Mouse (Mus musculus) heart, adult 2 months (tissue): ENCODE measurements around the gene Rab19. TPM values are rescaled to one million over a fixed set of nuclear protein-coding genes. Genes with fewer than 3 reads are reported as not detected.

Experiments
- DNase-seq, 2 experiments: peaks; one replicate each; pipeline ENCODE4 v3.0.0; 2021
- H3K27ac ChIP-seq: fragments of 200-600 bp; 2 replicates; pipeline ENCODE4 v1.8.1; 2022
- H3K27me3 ChIP-seq: fragments of 200-500 bp; 2 replicates; pipeline ENCODE4 v1.6.1; 2012; ENCODE audit warnings: mild to moderate bottlenecking, low read length, inconsistent platforms, mixed read lengths; ENCODE audit not compliant: control insufficient read depth, insufficient read depth
- H3K36me3 ChIP-seq: fragments of 200-500 bp; 2 replicates; pipeline ENCODE4 v1.6.1; 2012; ENCODE audit warnings: low read length, inconsistent platforms; ENCODE audit not compliant: control insufficient read depth, insufficient read depth
- H3K4me1 ChIP-seq: fragments of 200-500 bp; 2 replicates; pipeline ENCODE4 v1.6.1; 2011; ENCODE audit warnings: low read length; ENCODE audit not compliant: control insufficient read depth, insufficient read depth
- H3K4me3 ChIP-seq: fragments of 200-600 bp; 2 replicates; pipeline ENCODE4 v1.8.1; 2022
- H3K79me2 ChIP-seq: fragments of 200-500 bp; replicated peaks from 2 replicates; pipeline ENCODE4 v1.6.1; 2012; ENCODE audit warnings: mild to moderate bottlenecking, inconsistent platforms, low read length, moderate library complexity, mixed read lengths; ENCODE audit not compliant: control insufficient read depth, insufficient read depth
- H3K9ac ChIP-seq: fragments of 200-500 bp; 2 replicates; pipeline ENCODE4 v1.6.1; 2012; ENCODE audit warnings: low read depth, mild to moderate bottlenecking, control low read depth, inconsistent platforms, low read length, mixed read lengths
- CTCF ChIP-seq: fragments of 200-600 bp; IDR thresholded peaks from 2 replicates; pipeline ENCODE4 v1.8.1; 2022; ENCODE audit warnings: antibody characterized with exemption, mild to moderate bottlenecking, moderate library complexity
- EP300 ChIP-seq: fragments of 200-500 bp; IDR thresholded peaks from 2 replicates; pipeline ENCODE4 v1.6.1; 2011; ENCODE audit warnings: low read depth, low read length, control low read depth; ENCODE audit not compliant: insufficient read depth
- POLR2A ChIP-seq: fragments of 200-500 bp; IDR thresholded peaks from 2 replicates; pipeline ENCODE4 v1.6.1; 2011; ENCODE audit warnings: mild to moderate bottlenecking, low read depth, low read length, control low read depth; ENCODE audit not compliant: insufficient read depth
- WGBS: fragments of 180-500 bp; shearing (Covaris S2); methylation state at CpG from one replicate; pipeline ENCODE4 v1.1.7; 2018; 5-methylcytosine and 5-hydroxymethylcytosine counted together
- intact Hi-C: fragments of 180-260 bp; cut with DNase I; formaldehyde crosslinking; loops from one replicate; pipeline ENCODE4 v1.15.1; 2025
- polyA plus RNA-seq: library from polyadenylated mRNA; depleted of rRNA; stranded (reverse); fragments of >200 nt; gene quantifications from 2 replicates; pipeline ENCODE4 v1.2.3, GENCODE M21; 2012
- total RNA-seq, 2 experiments: library from RNA; stranded (reverse); gene quantifications; 2 replicates each; pipeline ENCODE4 v1.2.3; 2021

The Rab19 gene
- total and polyA plus RNA-seq, 3 experiments, result 0.14 to 0.61 (median 0.50) TPM

GRCm38 (mm10) chr6:39423130-39423551 lies 42.2 kb downstream of the Rab19 start:
- no peak overlapping the region for H3K27ac ChIP-seq
- intact Hi-C loops, result no loop called here
- H3K79me2 ChIP-seq, result peaks cover 4% of the 10 kb centered on the region; the same call in 1 of the 2 replicates
- no peak for TF ChIP-seq EP300
- TF ChIP-seq CTCF, result no peak
- TF ChIP-seq POLR2A, result no peak
- H3K27me3 ChIP-seq, result no peaks in the 10 kb centered on the region
- H3K4me3 ChIP-seq, result no peak overlapping the region
- DNase-seq, result no peak
- peaks cover 1% of the 10 kb centered on the region; the same call in 1 of the 2 replicates for H3K4me1 ChIP-seq
- no peaks in the 10 kb centered on the region for H3K36me3 ChIP-seq
- 36% methylated on average over 6 of the region's 6 CpGs for WGBS
- no peak overlapping the region for H3K9ac ChIP-seq

- Histone ChIP-seq H3K27me3 (no peaks in the 10 kb centered on the region), H3K79me2 (peaks cover 4% of the 10 kb centered on the region; the same call in 1 of the 2 replicates)
- 82% methylated on average over 7 of the region's 7 CpGs for WGBS
Measured at GRCm38 (mm10) chr6:39423686-39424085, 42.7 kb downstream of the Rab19 start.

GRCm38 (mm10) chr6:39425181-39425580 lies 44.2 kb downstream of the Rab19 start:
- Histone ChIP-seq H3K36me3 (no peaks in the 10 kb centered on the region), H3K79me2 (no peaks in the 10 kb centered on the region), H3K4me1 (peaks cover 1% of the 10 kb centered on the region; the same call in 1 of the 2 replicates), H3K27ac (no peak overlapping the region), H3K4me3 (no peak overlapping the region), H3K27me3 (no peaks in the 10 kb centered on the region), H3K9ac (no peak overlapping the region)
- intact Hi-C loops, result no loop called here
- WGBS, result 70% methylated on average over 2 of the region's 2 CpGs
- no peak for DNase-seq
- TF ChIP-seq POLR2A (no peak), EP300 (no peak), CTCF (no peak)

More at GRCm38 (mm10) chr6:39423686-39424085, 42.7 kb downstream of the Rab19 start:
- Histone ChIP-seq H3K27ac (no peak overlapping the region), H3K4me1 (peaks cover 1% of the 10 kb centered on the region; the same call in 1 of the 2 replicates), H3K4me3 (no peak overlapping the region), H3K36me3 (no peaks in the 10 kb centered on the region), H3K9ac (no peak overlapping the region)
- no peak for DNase-seq
- no peak for TF ChIP-seq CTCF
- TF ChIP-seq POLR2A, result no peak
- no peak for TF ChIP-seq EP300
- intact Hi-C loops, result no loop called here

- Histone ChIP-seq H3K36me3 (no peaks in the 10 kb centered on the region), H3K79me2 (no peaks in the 10 kb centered on the region), H3K27ac (no peak overlapping the region), H3K4me3 (no peak overlapping the region), H3K9ac (no peak overlapping the region), H3K27me3 (no peaks in the 10 kb centered on the region), H3K4me1 (no peaks in the 10 kb centered on the region)
- WGBS, result 84% methylated on average over 4 of the region's 4 CpGs
- no peak for DNase-seq
- TF ChIP-seq EP300, result no peak
- TF ChIP-seq CTCF, result no peak
- TF ChIP-seq POLR2A, result no peak
- intact Hi-C loops, result no loop called here
Measured at GRCm38 (mm10) chr6:39426725-39427124, 45.8 kb downstream of the Rab19 start.

GRCm38 (mm10) chr6:39427276-39428003 lies 46.5 kb downstream of the Rab19 start:
- no peak for DNase-seq
- 75% methylated on average over 4 of the region's 4 CpGs for WGBS
- Histone ChIP-seq H3K79me2 (no peaks in the 10 kb centered on the region), H3K27ac (no peak overlapping the region), H3K4me1 (no peaks in the 10 kb centered on the region), H3K9ac (no peak overlapping the region), H3K36me3 (no peaks in the 10 kb centered on the region), H3K4me3 (no peak overlapping the region), H3K27me3 (no peaks in the 10 kb centered on the region)
- intact Hi-C loops, result no loop called here
- TF ChIP-seq EP300, result no peak
- TF ChIP-seq POLR2A, result no peak
- TF ChIP-seq CTCF, result no peak

- no peak for DNase-seq
- H3K4me3 ChIP-seq, result no peak overlapping the region
- H3K36me3 ChIP-seq, result no peaks in the 10 kb centered on the region
- H3K9ac ChIP-seq, result no peak overlapping the region
- 51% methylated on average over 6 of the region's 6 CpGs for WGBS
- TF ChIP-seq POLR2A (no peak), EP300 (no peak), CTCF (no peak)
- no peaks in the 10 kb centered on the region for H3K4me1 ChIP-seq
- H3K27ac ChIP-seq, result no peak overlapping the region
- intact Hi-C loops, result no loop called here
- H3K27me3 ChIP-seq, result no peaks in the 10 kb centered on the region
- no peaks in the 10 kb centered on the region for H3K79me2 ChIP-seq
Measured at GRCm38 (mm10) chr6:39429007-39429788, 48.2 kb downstream of the Rab19 start.
